Mouse (Mus musculus) brain, embryonic 14.5 days (tissue): ENCODE results near the gene Cntnap2.

Experiments used
- CTCF ChIP-seq: fragments of 200-500 bp; IDR thresholded peaks from 2 replicates; pipeline ENCODE4 v1.5.1; 2012; ENCODE audit warnings: inconsistent platforms, mild to moderate bottlenecking, moderate library complexity, borderline replicate concordance; ENCODE audit not compliant: insufficient read depth, insufficient read length; ENCODE audit errors: extremely low read depth
- POLR2A ChIP-seq: fragments of 200-500 bp; IDR thresholded peaks from 2 replicates; pipeline ENCODE4 v1.6.1; 2012; ENCODE audit warnings: mild to moderate bottlenecking, inconsistent platforms, borderline replicate concordance; ENCODE audit not compliant: poor library complexity, insufficient read depth, insufficient read length, severe bottlenecking; ENCODE audit errors: extremely low read depth

DNA sequence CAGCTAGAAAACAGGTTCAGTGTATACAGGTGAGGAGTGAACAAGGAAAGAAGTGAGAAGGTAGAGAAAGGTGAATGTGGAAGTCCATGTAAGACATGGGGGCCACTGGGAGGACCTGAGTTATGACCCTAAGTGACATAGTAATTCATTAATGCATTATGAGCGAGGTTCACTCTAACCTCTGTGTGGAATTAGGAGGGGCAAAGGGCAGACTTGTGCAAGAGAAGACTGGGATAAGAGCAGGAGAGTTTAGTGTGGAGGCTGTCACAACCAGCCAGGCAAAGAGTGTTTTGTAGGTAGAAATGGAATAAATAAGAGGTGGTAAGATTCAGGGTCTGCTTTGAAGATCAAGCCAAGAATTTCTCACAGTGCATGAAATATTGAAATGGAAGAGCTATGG lies 2045.8 kb downstream of the Cntnap2 start:
- TF ChIP-seq CTCF, result no peak
- TF ChIP-seq POLR2A, result no peak
